Mouse (Mus musculus) macrophage (primary cell): ENCODE measurements around the gene Trip12. TPM values are rescaled to one million over a fixed set of nuclear protein-coding genes. Genes with fewer than 3 reads are reported as not detected.

Source experiments
- H3K27ac ChIP-seq: fragments of 350-480 bp; formaldehyde crosslinking; 2 replicates; pipeline ENCODE4 v1.9.0; 2021
- H3K36me3 ChIP-seq: fragments of 350-480 bp; formaldehyde crosslinking; 2 replicates; pipeline ENCODE4 v1.9.0; 2021; ENCODE audit errors: inconsistent target
- H3K4me3 ChIP-seq: fragments of 350-480 bp; formaldehyde crosslinking; 2 replicates; pipeline ENCODE4 v1.9.0; 2021; ENCODE audit errors: inconsistent target
- H3K79me2 ChIP-seq: fragments of 350-480 bp; formaldehyde crosslinking; 2 replicates; pipeline ENCODE4 v1.9.0; 2021; ENCODE audit errors: inconsistent target
- WGBS: methylation state at CpG from one replicate; pipeline ENCODE4 v1.1.7; 2026; ENCODE audit warnings: inconsistent platforms; ENCODE audit not compliant: missing documents; 5-methylcytosine and 5-hydroxymethylcytosine counted together
- polyA plus RNA-seq: library from polyadenylated mRNA; stranded (reverse); fragments of 250-400 nt; gene quantifications from 3 replicates; pipeline ENCODE4 v1.2.4, GENCODE M21; 2018; ENCODE audit warnings: inconsistent platforms

Gene Trip12
- polyA plus RNA-seq, 1 experiment from 2014 or later, result 185 TPM

GRCm38 (mm10) chr1:84848801-84849455 lies 8.6 kb upstream of the Trip12 start:
- no peak overlapping the region for H3K4me3 ChIP-seq
- no peak overlapping the region for H3K27ac ChIP-seq
- 96% methylated on average over 6 of the region's 6 CpGs for WGBS
- H3K79me2 ChIP-seq, result no peaks in the 10 kb centered on the region
- H3K36me3 ChIP-seq, result no peaks in the 10 kb centered on the region

- Histone ChIP-seq H3K27ac (no peak overlapping the region), H3K36me3 (no peaks in the 10 kb centered on the region), H3K4me3 (no peak overlapping the region), H3K79me2 (no peaks in the 10 kb centered on the region)
- WGBS, result 95% methylated on average over 3 of the region's 3 CpGs
Measured at GRCm38 (mm10) chr1:84848335-84848734, 8.0 kb upstream of the Trip12 start.

- no peaks in the 10 kb centered on the region for H3K36me3 ChIP-seq
- 95% methylated on average over 7 of the region's 7 CpGs for WGBS
- no peak overlapping the region for H3K27ac ChIP-seq
- no peaks in the 10 kb centered on the region for H3K79me2 ChIP-seq
- H3K4me3 ChIP-seq, result no peak overlapping the region
Measured at GRCm38 (mm10) chr1:84847698-84848097, 7.4 kb upstream of the Trip12 start.

- H3K79me2 ChIP-seq, result peaks cover 18% of the 10 kb centered on the region; the same call in 1 of the 2 replicates
- WGBS, result 73% methylated on average over 2 of the region's 2 CpGs
- H3K36me3 ChIP-seq, result no peaks in the 10 kb centered on the region
- no peak overlapping the region for H3K27ac ChIP-seq
- no peak overlapping the region for H3K4me3 ChIP-seq
Measured at GRCm38 (mm10) chr1:84843366-84843765, 3.0 kb upstream of the Trip12 start.

GRCm38 (mm10) chr1:84841061-84841460 lies 745 bp upstream of the Trip12 start:
- peaks cover 41% of the 10 kb centered on the region for H3K79me2 ChIP-seq
- no peaks in the 10 kb centered on the region for H3K36me3 ChIP-seq
- H3K4me3 ChIP-seq, result peak overlapping the region; percentile 80
- H3K27ac ChIP-seq, result no peak overlapping the region
- 95% methylated on average over 2 of the region's 3 CpGs for WGBS

GRCm38 (mm10) chr1:84839309-84840017 lies 853 bp downstream of the Trip12 start, which contains the start of gene Fbxo36:
Gene Fbxo36, plus strand, starts transcription at chr1:84839841.
- H3K27ac ChIP-seq, result peak within 1 kb of the TSS; percentile 93
- H3K4me3 ChIP-seq, result peak within 1 kb of the TSS; percentile 80
- no peaks in the 10 kb centered on the region for H3K36me3 ChIP-seq
- H3K79me2 ChIP-seq, result peaks cover 57% of the 10 kb centered on the region
- 1% methylated on average over 51 of the region's 54 CpGs for WGBS

- 2% methylated on average over 27 of the region's 44 CpGs for WGBS
- Histone ChIP-seq H3K79me2 (peaks cover 65% of the 10 kb centered on the region), H3K36me3 (no peaks in the 10 kb centered on the region), H3K4me3 (peak overlapping the region; percentile 80), H3K27ac (peak overlapping the region; percentile 93; the same call in 1 of the 2 replicates)
Measured at GRCm38 (mm10) chr1:84838621-84839151, 1.6 kb downstream of the Trip12 start.

- under 1% methylated on average over 21 of the region's 22 CpGs for WGBS
- H3K36me3 ChIP-seq, result 0 out of 2 replicates have a peak, but pooled peaks cover under 1% of the 10 kb centered on the region
- H3K79me2 ChIP-seq, result peaks cover 71% of the 10 kb centered on the region
- H3K27ac ChIP-seq, result peak overlapping the region; percentile 40
- peak overlapping the region; percentile 80 for H3K4me3 ChIP-seq
Measured at GRCm38 (mm10) chr1:84838156-84838555, 2.2 kb downstream of the Trip12 start.

- Histone ChIP-seq H3K36me3 (peaks cover 5% of the 10 kb centered on the region; the same call in 1 of the 2 replicates), H3K4me3 (peak overlapping the region; percentile 80), H3K79me2 (peaks cover 76% of the 10 kb centered on the region), H3K27ac (peak overlapping the region; percentile 40)
- whole genome bisulfite sequencing, result 11% methylated on average over 20 of the region's 20 CpGs
Measured at GRCm38 (mm10) chr1:84837523-84838145, 2.7 kb downstream of the Trip12 start.

GRCm38 (mm10) chr1:84825091-84825490 lies 15.2 kb downstream of the Trip12 start:
- H3K27ac ChIP-seq, result no peak overlapping the region
- no peak overlapping the region for H3K4me3 ChIP-seq
- 0 out of 2 replicates have a peak, but pooled peaks cover 6% of the 10 kb centered on the region for H3K36me3 ChIP-seq
- peaks cover 99% of the 10 kb centered on the region for H3K79me2 ChIP-seq
- 77% methylated on average over 1 of the region's 2 CpGs for WGBS

GRCm38 (mm10) chr1:84817596-84817995 lies 22.7 kb downstream of the Trip12 start:
- H3K79me2 ChIP-seq, result peaks cover 100% of the 10 kb centered on the region
- no peak overlapping the region for H3K27ac ChIP-seq
- H3K36me3 ChIP-seq, result peaks cover 26% of the 10 kb centered on the region
- H3K4me3 ChIP-seq, result no peak overlapping the region
- WGBS, result 94% methylated on average over 1 of the region's 1 CpGs

- H3K79me2 ChIP-seq, result peaks cover 100% of the 10 kb centered on the region
- no peak overlapping the region for H3K4me3 ChIP-seq
- H3K36me3 ChIP-seq, result no peaks in the 10 kb centered on the region
- H3K27ac ChIP-seq, result no peak overlapping the region
- WGBS, result 100% methylated on average over 1 of the region's 1 CpGs
Measured at GRCm38 (mm10) chr1:84803788-84804187, 36.5 kb downstream of the Trip12 start.

GRCm38 (mm10) chr1:84799166-84799565 lies 41.1 kb downstream of the Trip12 start:
- peaks cover 100% of the 10 kb centered on the region for H3K79me2 ChIP-seq
- no peak overlapping the region for H3K4me3 ChIP-seq
- H3K36me3 ChIP-seq, result peaks cover 11% of the 10 kb centered on the region; the same call in 1 of the 2 replicates
- no peak overlapping the region for H3K27ac ChIP-seq

- H3K27ac ChIP-seq, result no peak overlapping the region
- peaks cover 44% of the 10 kb centered on the region for H3K36me3 ChIP-seq
- no peak overlapping the region for H3K4me3 ChIP-seq
- 97% methylated on average over 7 of the region's 7 CpGs for WGBS
- H3K79me2 ChIP-seq, result peaks cover 100% of the 10 kb centered on the region
Measured at GRCm38 (mm10) chr1:84795335-84795734, 45.0 kb downstream of the Trip12 start.
